Mouse (Mus musculus) thymus, postnatal 14 days (tissue): ENCODE data around the gene Taar8a.
"Not testable (repeated sequence)": the region's sequence is repeated elsewhere in the genome, so short reads cannot be mapped to it uniquely, and the experiment has no call there.

Source experiments
- DNase-seq: peaks from one replicate; pipeline ENCODE4 v3.0.0; 2021

Gene Taar8a

GRCm38 (mm10) chr10:24076200-24076599 lies at the start of gene Taar8a:
Gene Taar8a, plus strand, starts transcription at chr10:24076500.
- not testable (repeated sequence) for DNase-seq

GRCm38 (mm10) chr10:24026922-24027321 lies 49.4 kb upstream of the Taar8a start, which contains the start of gene Taar7d:
Gene Taar7d, plus strand, starts transcription at chr10:24027222.
- no peak for DNase-seq

GRCm38 (mm10) chr10:24031347-24031746 lies 45.0 kb upstream of the Taar8a start:
- DNase-seq: no peak

GRCm38 (mm10) chr10:24037314-24037713 lies 39.0 kb upstream of the Taar8a start, which contains the start of gene Taar7e:
Gene Taar7e, plus strand, starts transcription at chr10:24037614.
- no peak for DNase-seq

- no peak for DNase-seq
These were observed 36.0 kb upstream of the Taar8a start for GRCm38 (mm10) chr10:24040120-24040869.

GRCm38 (mm10) chr10:24049210-24049609 lies 27.1 kb upstream of the Taar8a start, which contains the start of gene Taar7f:
Gene Taar7f, plus strand, starts transcription at chr10:24049510.
- DNase-seq: no peak

- no peak for DNase-seq
These were observed 24.3 kb upstream of the Taar8a start for GRCm38 (mm10) chr10:24052039-24052438.

GRCm38 (mm10) chr10:24058986-24059385 lies 17.3 kb upstream of the Taar8a start:
- DNase-seq: no peak

- DNase-seq: not testable (repeated sequence)
These were observed 1.5 kb upstream of the Taar8a start for GRCm38 (mm10) chr10:24074751-24075150.

GRCm38 (mm10) chr10:24080166-24080565 lies 3.9 kb downstream of the Taar8a start:
- DNase-seq: peak; percentile 23

GRCm38 (mm10) chr10:24085936-24086335 lies 9.6 kb downstream of the Taar8a start:
- DNase-seq: no peak

GRCm38 (mm10) chr10:24086555-24086954 lies 10.3 kb downstream of the Taar8a start:
- no peak for DNase-seq

GRCm38 (mm10) chr10:24087168-24087567 lies 10.9 kb downstream of the Taar8a start:
- no peak for DNase-seq

GRCm38 (mm10) chr10:24092194-24092593 lies 15.9 kb downstream of the Taar8a start, which contains the start of gene Taar8b:
Gene Taar8b, minus strand, starts transcription at chr10:24092294.
- no peak for DNase-seq

GRCm38 (mm10) chr10:24097010-24097409 lies 20.7 kb downstream of the Taar8a start:
- not testable (repeated sequence) for DNase-seq

- not testable (repeated sequence) for DNase-seq
These were observed 25.5 kb downstream of the Taar8a start, which contains the start of gene Taar8c for GRCm38 (mm10) chr10:24101812-24102211. Gene Taar8c, minus strand, starts transcription at chr10:24101912.

GRCm38 (mm10) chr10:24103299-24103698 lies 27.0 kb downstream of the Taar8a start:
- not testable (repeated sequence) for DNase-seq

- DNase-seq: no peak
These were observed 31.4 kb downstream of the Taar8a start for GRCm38 (mm10) chr10:24107747-24108146.

GRCm38 (mm10) chr10:24108236-24108635 lies 31.9 kb downstream of the Taar8a start:
- no peak for DNase-seq

GRCm38 (mm10) chr10:24109434-24109833 lies 33.1 kb downstream of the Taar8a start, which contains the start of gene Taar9:
Gene Taar9, minus strand, starts transcription at chr10:24109534.
- DNase-seq: not testable (repeated sequence)

GRCm38 (mm10) chr10:24111116-24111778 lies 34.9 kb downstream of the Taar8a start:
- DNase-seq: peak; percentile 32
